Mouse (Mus musculus) CD8-positive naive resting alpha-beta T cell, adult 2 months (primary cell): Measurements from ENCODE around the gene Olfr967.
"Not testable (repeated sequence)": the region's sequence is repeated elsewhere in the genome, so short reads cannot be mapped to it uniquely, and the experiment has no call there.

Source experiments
- DNase-seq, 2 experiments: peaks; one replicate each; pipeline ENCODE4 v3.0.0; 2022; ENCODE audit warnings: low read depth in 2 of 2, low spot score in 2 of 2

Gene Olfr967

GRCm38 (mm10) chr9:39745949-39746348, at the start of gene Olfr967:
Olfr967 (plus strand) TSS chr9:39746249.
- no peak for DNase-seq

- not testable (repeated sequence) for DNase-seq
Measured at GRCm38 (mm10) chr9:39701123-39701522, 44.9 kb upstream of the Olfr967 start.

DNA sequence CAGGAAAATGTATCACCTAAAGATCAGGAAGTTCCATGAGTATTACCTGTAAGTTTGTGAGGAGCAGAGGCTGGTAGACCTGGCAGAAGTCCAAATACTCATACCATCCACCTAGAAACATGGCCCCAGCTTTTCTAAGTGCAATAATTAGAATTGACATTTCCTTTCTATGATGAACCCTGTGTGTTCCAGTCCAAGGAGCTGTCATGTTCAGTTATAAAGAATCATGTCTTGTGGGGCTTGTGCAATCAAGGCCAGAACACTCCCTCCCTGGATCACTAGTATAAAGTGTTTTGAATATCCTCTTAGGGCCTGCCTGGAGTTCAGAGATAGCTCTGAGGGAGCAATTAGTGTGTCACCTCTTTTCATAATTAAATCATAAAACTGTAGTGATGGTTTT, 39.0 kb upstream of the Olfr967 start, which contains the start of gene Olfr149:
Gene Olfr149 (minus strand): TSS at position 101 of the 400 bp plus-strand sequence.
- no peak for DNase-seq

- DNase-seq: no peak
Measured at GRCm38 (mm10) chr9:39708958-39709357, 37.1 kb upstream of the Olfr967 start.

DNA sequence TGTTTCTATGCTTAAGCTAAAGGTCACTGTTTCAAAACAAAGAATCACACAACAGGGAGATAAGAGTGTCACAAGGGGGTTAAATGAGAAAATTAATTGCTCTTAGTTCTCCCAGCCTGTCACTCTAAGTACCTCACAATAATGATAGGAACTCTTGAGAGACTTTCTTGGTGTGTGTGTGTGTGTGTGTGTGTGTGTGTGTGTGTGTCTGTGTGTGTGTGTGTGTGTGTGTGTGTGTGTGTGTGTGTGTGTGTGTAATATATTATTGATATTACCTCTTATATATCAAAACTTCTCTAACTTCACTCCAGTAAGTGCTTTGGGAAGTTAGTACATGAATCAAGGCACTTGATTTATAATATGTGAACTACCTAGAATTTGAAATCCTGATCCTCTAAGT, 35.0 kb upstream of the Olfr967 start, which contains the start of gene Olfr965:
Gene Olfr965 (plus strand): TSS at position 301 of the 400 bp plus-strand sequence.
- no peak for DNase-seq

DNA sequence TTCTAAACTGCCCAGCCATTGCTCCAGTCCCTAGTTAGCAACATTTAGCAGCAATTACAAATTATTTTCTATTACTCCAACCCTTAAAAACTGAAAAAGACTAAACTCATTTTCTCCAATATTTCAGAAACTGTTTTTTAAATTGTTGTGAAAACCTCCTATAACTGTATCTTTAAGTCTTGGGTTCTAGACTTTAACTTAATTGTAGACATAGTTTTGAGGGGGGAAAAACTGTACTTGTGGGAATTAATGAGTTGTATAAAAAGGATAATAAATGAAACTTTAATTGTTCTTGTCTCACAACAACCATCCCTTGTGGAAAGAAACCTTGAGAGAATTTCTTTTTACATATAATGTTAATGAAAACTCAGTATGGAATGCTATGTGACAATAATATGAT, 15.4 kb upstream of the Olfr967 start, which contains the start of gene Olfr150:
Gene Olfr150 (plus strand): TSS at position 301 of the 400 bp plus-strand sequence.
- no peak for DNase-seq

DNA sequence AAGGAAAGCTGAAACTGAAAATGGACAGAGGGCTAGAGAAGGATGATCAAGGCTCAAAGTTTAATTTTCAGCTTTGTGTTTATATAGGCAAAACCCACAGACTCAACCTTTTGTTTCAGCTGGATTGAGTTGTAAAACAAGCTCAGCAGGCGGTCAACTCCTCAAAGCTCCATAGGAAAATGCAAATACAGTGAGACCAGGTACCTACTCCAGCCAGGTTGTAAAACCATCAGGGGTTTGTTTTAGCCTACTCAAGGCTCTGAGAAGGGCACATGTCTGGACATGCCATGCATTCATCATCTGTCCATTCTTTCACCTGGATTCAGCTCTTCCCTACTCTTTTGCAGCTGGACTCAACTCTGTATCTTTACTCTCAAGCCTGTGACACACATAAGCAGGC, 5.3 kb upstream of the Olfr967 start:
- DNase-seq: no peak

DNA sequence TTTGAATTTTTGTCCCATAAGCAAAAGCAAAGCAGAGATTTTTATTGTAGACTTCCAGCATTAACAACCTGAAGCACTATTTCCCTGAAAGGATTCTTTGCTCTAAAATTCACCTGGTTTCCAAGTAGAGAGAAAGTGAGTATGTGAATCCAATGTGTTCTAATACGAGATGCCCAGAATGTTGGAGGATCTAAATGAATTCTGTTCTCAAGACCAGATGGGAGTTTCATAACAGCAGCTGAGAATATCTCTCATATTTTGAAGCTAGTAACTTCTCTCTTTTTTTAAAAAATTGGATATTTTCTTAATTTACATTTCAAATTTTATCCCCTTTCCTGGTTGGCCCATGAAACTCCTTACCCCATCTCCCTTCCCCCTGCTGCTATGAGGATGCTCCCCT, 379 bp downstream of the Olfr967 start:
- DNase-seq: no peak

- no peak for DNase-seq
Measured at GRCm38 (mm10) chr9:39783153-39783552, 37.1 kb downstream of the Olfr967 start, which contains the start of gene Olfr968. Olfr968 (minus strand) TSS chr9:39783253.

DNA sequence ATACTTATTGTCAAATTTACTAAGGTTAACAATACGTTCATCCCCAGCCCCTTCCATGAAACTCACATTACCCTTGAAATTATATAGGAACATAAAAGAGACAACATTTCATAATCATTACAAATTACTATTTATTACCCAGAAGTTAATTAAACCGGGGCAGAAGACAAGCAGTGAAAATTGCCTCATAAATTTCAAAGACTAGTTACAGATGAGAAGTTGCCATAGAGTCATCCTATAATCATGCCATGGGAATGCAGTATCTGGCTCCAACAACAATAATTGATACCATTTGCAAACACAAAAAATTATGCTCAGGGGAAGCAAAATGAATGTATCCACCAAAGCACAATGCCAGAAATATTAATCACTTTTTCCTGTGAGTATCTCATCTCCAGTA, 44.5 kb downstream of the Olfr967 start, which contains the start of gene Olfr969:
Gene Olfr969 (plus strand): TSS at position 388 of the 400 bp plus-strand sequence.
- no peak for DNase-seq
